Mouse (Mus musculus) Muller cell, postnatal 12 days (primary cell): ENCODE measurements around the gene Gm49354.
A peak's percentile ranks its signal among the peaks of the same experiment; 100 is the strongest.
"Not testable (repeated sequence)": the region's sequence is repeated elsewhere in the genome, so short reads cannot be mapped to it uniquely, and the experiment has no call there.

ENCODE experiments used
- DNase-seq: peaks from one replicate; pipeline ENCODE4 v3.0.0-alpha.2; 2015; ENCODE audit errors: inconsistent ontology term

Gm49354 gene

GRCm38 (mm10) chr13:59766786-59767515 lies 15.1 kb downstream of the Gm49354 start:
- peak; percentile 65 for DNase-seq

GRCm38 (mm10) chr13:59762791-59763190 lies 19.3 kb downstream of the Gm49354 start:
- no peak for DNase-seq

- no peak for DNase-seq
These were observed 25.1 kb downstream of the Gm49354 start for GRCm38 (mm10) chr13:59756906-59757305.

GRCm38 (mm10) chr13:59750310-59750709 lies 31.7 kb downstream of the Gm49354 start:
- no peak for DNase-seq

- DNase-seq = no peak
These were observed 35.3 kb downstream of the Gm49354 start, which contains the start of gene 1700014D04Rik for GRCm38 (mm10) chr13:59746711-59747110. 1700014D04Rik (minus strand) TSS chr13:59746752.

- DNase-seq = no peak
These were observed 35.9 kb downstream of the Gm49354 start for GRCm38 (mm10) chr13:59746164-59746563.

GRCm38 (mm10) chr13:59745462-59745861 lies 36.6 kb downstream of the Gm49354 start:
- DNase-seq = no peak

- DNase-seq = no peak
These were observed 40.3 kb downstream of the Gm49354 start for GRCm38 (mm10) chr13:59741697-59742096.

- DNase-seq = no peak
These were observed 40.9 kb downstream of the Gm49354 start for GRCm38 (mm10) chr13:59741096-59741495.

- DNase-seq = no peak
These were observed 42.6 kb downstream of the Gm49354 start for GRCm38 (mm10) chr13:59739397-59739796.

GRCm38 (mm10) chr13:59738455-59738854 lies 43.6 kb downstream of the Gm49354 start:
- DNase-seq = no peak

- peak; percentile 71 for DNase-seq
These were observed 46.9 kb downstream of the Gm49354 start for GRCm38 (mm10) chr13:59735190-59735589.

GRCm38 (mm10) chr13:59734347-59734746 lies 47.7 kb downstream of the Gm49354 start:
- DNase-seq = not testable (repeated sequence)

GRCm38 (mm10) chr13:59733936-59734335 lies 48.1 kb downstream of the Gm49354 start:
- no peak for DNase-seq

- DNase-seq = no peak
These were observed 50.4 kb downstream of the Gm49354 start, which contains the start of gene Spata31d1d for GRCm38 (mm10) chr13:59731652-59732051. Spata31d1d (minus strand) TSS chr13:59731752.

GRCm38 (mm10) chr13:59728378-59729093 lies 53.5 kb downstream of the Gm49354 start:
- DNase-seq = peak; percentile 74

GRCm38 (mm10) chr13:59726139-59726867 lies 55.7 kb downstream of the Gm49354 start:
- no peak for DNase-seq

- not testable (repeated sequence) for DNase-seq
These were observed 60.0 kb downstream of the Gm49354 start for GRCm38 (mm10) chr13:59722089-59722488.

- no peak for DNase-seq
These were observed 62.6 kb downstream of the Gm49354 start for GRCm38 (mm10) chr13:59719475-59719874.

GRCm38 (mm10) chr13:59718857-59719440 lies 63.1 kb downstream of the Gm49354 start:
- not testable (repeated sequence) for DNase-seq

GRCm38 (mm10) chr13:59713710-59714109 lies 68.3 kb downstream of the Gm49354 start:
- DNase-seq = no peak

- DNase-seq = not testable (repeated sequence)
These were observed 70.1 kb downstream of the Gm49354 start, which contains the start of gene Spata31d1b for GRCm38 (mm10) chr13:59711984-59712383. Spata31d1b (plus strand) TSS chr13:59712284.
